Mouse (Mus musculus) ES-E14 (cell line): ENCODE data around the gene Cyp4f14. TPM values are rescaled to one million over a fixed set of nuclear protein-coding genes. Genes with fewer than 3 reads are reported as not detected.

Experiments used
- DNase-seq: peaks from one replicate; pipeline ENCODE4 v3.0.0-alpha.2; 2013; ENCODE audit warnings: low read depth, low spot score
- H3K27ac ChIP-seq: 2 replicates; pipeline ENCODE4 v1.5.1; 2012; ENCODE audit warnings: low read depth, mild to moderate bottlenecking, low read length, moderate library complexity, mixed read lengths; ENCODE audit not compliant: poor library complexity, insufficient read depth, severe bottlenecking
- H3K36me3 ChIP-seq: 2 replicates; pipeline ENCODE4 v1.6.1; 2012; ENCODE audit warnings: mild to moderate bottlenecking, low read length, moderate library complexity, mixed read lengths; ENCODE audit not compliant: control insufficient read depth, poor library complexity, insufficient read depth, severe bottlenecking
- H3K4me1 ChIP-seq, 2 experiments: fragments of 150-350 bp in 1 of 2; sonication (generic) in 1 of 2; 2 replicates each; pipeline ENCODE4 v1.6.1; 2012; ENCODE audit warnings: low read length in 2 of 2, mild to moderate bottlenecking in 1 of 2, mixed read lengths in 1 of 2; ENCODE audit not compliant: control insufficient read depth in 2 of 2, insufficient read depth in 2 of 2, poor library complexity in 1 of 2
- H3K4me3 ChIP-seq, 2 experiments: fragments of 150-350 bp in 1 of 2; sonication (generic) in 1 of 2; 2 replicates each; pipeline ENCODE4 v1.5.1; 2012; ENCODE audit warnings: low read length in 2 of 2, low read depth in 1 of 2, mild to moderate bottlenecking in 1 of 2, mixed read lengths in 1 of 2; ENCODE audit not compliant: insufficient read depth in 1 of 2, poor library complexity in 1 of 2, severe bottlenecking in 1 of 2
- H3K9ac ChIP-seq: 2 replicates; pipeline ENCODE4 v1.6.1; 2012; ENCODE audit warnings: low read depth, mild to moderate bottlenecking, low read length, mixed read lengths; ENCODE audit not compliant: poor library complexity, insufficient read depth, severe bottlenecking
- H3K9me3 ChIP-seq: fragments of 150-350 bp; sonication (generic); 2 replicates; pipeline ENCODE4 v1.6.1; 2012; ENCODE audit warnings: low read depth, mild to moderate bottlenecking, low read length; ENCODE audit not compliant: control insufficient read depth, insufficient read depth
- CHD2 ChIP-seq: IDR thresholded peaks from 2 replicates; pipeline ENCODE4 v1.6.1; 2014; ENCODE audit warnings: mild to moderate bottlenecking, low read depth, low read length, inconsistent platforms
- HCFC1 ChIP-seq: IDR thresholded peaks from 2 replicates; pipeline ENCODE4 v1.6.1; 2012; ENCODE audit warnings: low read length, inconsistent platforms, borderline replicate concordance; ENCODE audit not compliant: insufficient read depth
- MAFK ChIP-seq: IDR thresholded peaks from 2 replicates; pipeline ENCODE4 v1.6.1; 2014; ENCODE audit warnings: mild to moderate bottlenecking, low read depth, low read length, inconsistent platforms; ENCODE audit not compliant: insufficient read depth
- ZC3H11A ChIP-seq: IDR thresholded peaks from 2 replicates; pipeline ENCODE4 v1.6.1; 2012; ENCODE audit warnings: low read depth, mild to moderate bottlenecking, inconsistent platforms, low read length, borderline replicate concordance
- ZNF384 ChIP-seq: IDR thresholded peaks from 2 replicates; pipeline ENCODE4 v1.6.1; 2012; ENCODE audit warnings: low read depth, low read length, inconsistent platforms
- in situ Hi-C, 2 experiments: fragments of 600-800 bp; cut with MboI; formaldehyde crosslinking; loops; one replicate each; pipeline ENCODE4 v1.15.1; 2025; ENCODE audit warnings: low sequenced_read_pairs in 2 of 2, inconsistent platforms in 1 of 2; ENCODE audit not compliant: unreplicated experiment in 2 of 2
- total RNA-seq: library from RNA; depleted of rRNA; stranded (reverse); fragments of 300-350 nt; gene quantifications from 2 replicates; pipeline ENCODE4 v1.2.3, GENCODE M21; 2012; rRNA removed

The Cyp4f14 gene
- 0.32 and 0.58 TPM in 2 replicates for total RNA-seq

- Histone ChIP-seq H3K9ac (no peak within 1 kb of the TSS), H3K4me1 (no peaks in the 10 kb centered on the region), H3K9me3 (no peaks in the 10 kb centered on the region), H3K4me3 (no peak within 1 kb of the TSS), H3K27ac (no peak within 1 kb of the TSS), H3K36me3 (no peaks in the 10 kb centered on the region)
- TF ChIP-seq ZC3H11A: no peak
- no peak for TF ChIP-seq CHD2
- TF ChIP-seq MAFK: no peak
- TF ChIP-seq HCFC1: no peak
- no peak for TF ChIP-seq ZNF384
- DNase-seq: no peak
- in situ Hi-C loops: no loop called here
Measured at GRCm38 (mm10) chr17:32917131-32917530, at the start of gene Cyp4f14. Gene Cyp4f14 (minus strand): TSS chr17:32917342.

GRCm38 (mm10) chr17:32965623-32966290 lies 48.6 kb upstream of the Cyp4f14 start, which contains the start of gene Zfp472:
Gene Zfp472 (plus strand): TSS chr17:32965814.
- TF ChIP-seq ZNF384 (no peak), HCFC1 (peak; percentile 76), ZC3H11A (0 out of 2 replicates have a peak, but pooled peaks have one; percentile 8), CHD2 (peak; percentile 92), MAFK (no peak)
- in situ Hi-C loops: no loop called here
- no peaks in the 10 kb centered on the region for H3K4me1 ChIP-seq

GRCm38 (mm10) chr17:32965253-32965622 lies 48.1 kb upstream of the Cyp4f14 start:
- no peak for DNase-seq
- H3K9ac ChIP-seq: peak overlapping the region; percentile 76
- peak overlapping the region; percentile 91 to 93 for H3K4me3 ChIP-seq
- in situ Hi-C loops: no loop called here
- H3K4me1 ChIP-seq: no peaks in the 10 kb centered on the region
- TF ChIP-seq HCFC1 (no peak), CHD2 (no peak), ZNF384 (no peak), ZC3H11A (no peak), MAFK (no peak)
- H3K27ac ChIP-seq: 0 out of 2 replicates have a peak overlapping the region, but pooled peaks have one; percentile 27
- no peaks in the 10 kb centered on the region for H3K36me3 ChIP-seq
- no peaks in the 10 kb centered on the region for H3K9me3 ChIP-seq

More at GRCm38 (mm10) chr17:32965623-32966290, 48.6 kb upstream of the Cyp4f14 start, which contains the start of gene Zfp472:
- DNase-seq: peak; percentile 90
- Histone ChIP-seq H3K9ac (peak within 1 kb of the TSS; percentile 89), H3K36me3 (no peaks in the 10 kb centered on the region), H3K27ac (peak within 1 kb of the TSS; percentile 40), H3K4me3 (peak within 1 kb of the TSS; percentile 91 to 93), H3K9me3 (no peaks in the 10 kb centered on the region)

GRCm38 (mm10) chr17:32951441-32951840 lies 34.3 kb upstream of the Cyp4f14 start:
- in situ Hi-C loops: no loop called here
- peaks cover 0 to 11% of the 10 kb centered on the region in 2 experiments; a peak in 2 of 4 replicates for H3K4me1 ChIP-seq
- 0 out of 2 replicates have a peak overlapping the region, but pooled peaks have one; percentile 45 for H3K9ac ChIP-seq
- no peaks in the 10 kb centered on the region for H3K9me3 ChIP-seq
- H3K27ac ChIP-seq: no peak overlapping the region
- peak; percentile 95 for DNase-seq
- peak overlapping the region; percentile 47 to 62 for H3K4me3 ChIP-seq
- TF ChIP-seq HCFC1 (0 out of 2 replicates have a peak, but pooled peaks have one; percentile 24), MAFK (peak; percentile 33; the same call in 1 of the 2 replicates), ZC3H11A (peak; percentile 62; the same call in 1 of the 2 replicates), ZNF384 (no peak), CHD2 (no peak)
- H3K36me3 ChIP-seq: no peaks in the 10 kb centered on the region
